In genomic region chr16:23701156-23701555, GRCm38 (mm10) we compare ENCODE assay signal across 20 mouse cellular contexts.
DNase-seq lines count a peak whose midpoint lies in the region; ATAC-seq and TF ChIP-seq lines count a peak whose summit lies in the region.
"Had no signal": no experiment of that assay in that cellular context is flagged by ENCODE, and none has a peak within 500 bp of the region (broad histone marks: within the 10 kb centered on the region; RNA-seq: fewer than 3 reads in every experiment).

No protein-coding gene starts in this region.

- H3K4me2 ChIP-seq in embryonic facial prominence, embryonic 11.5 days (ENCODE audit: low read depth, low read length), result no peak overlapping the region
- H3K4me2 ChIP-seq in midbrain, postnatal 0 days (ENCODE audit: low read depth, low read length, poor library complexity, severe bottlenecking), result no peak overlapping the region
- H3K4me2 ChIP-seq: embryonic facial prominence, embryonic 15.5 days; heart, embryonic 15.5 days had no signal

- H3K27ac ChIP-seq in embryonic facial prominence, embryonic 11.5 days (replicated peaks; ENCODE audit: low read depth, low read length), result no peak overlapping the region
- no peak overlapping the region for H3K27ac ChIP-seq in embryonic facial prominence, embryonic 10.5 days (replicated peaks)
- H3K27ac ChIP-seq in midbrain, postnatal 0 days (ENCODE audit: low read depth, low read length), result no peak overlapping the region
- no peak overlapping the region for H3K27ac ChIP-seq in midbrain, embryonic 10.5 days (replicated peaks)
- H3K27ac ChIP-seq: embryonic facial prominence, embryonic 15.5 days; forebrain, embryonic 10.5 days; heart, adult 2 months; heart, embryonic 15.5 days; hindbrain, embryonic 10.5 days had no signal

- H3K36me3 ChIP-seq in embryonic facial prominence, embryonic 11.5 days (replicated peaks; ENCODE audit: control insufficient read depth, insufficient read depth, low read depth, low read length), result no peaks in the 10 kb centered on the region
- H3K36me3 ChIP-seq in embryonic facial prominence, embryonic 10.5 days (replicated peaks), result no peaks in the 10 kb centered on the region
- no peaks in the 10 kb centered on the region for H3K36me3 ChIP-seq in midbrain, postnatal 0 days (ENCODE audit: insufficient read depth, low read length)
- no peaks in the 10 kb centered on the region for H3K36me3 ChIP-seq in midbrain, embryonic 10.5 days
- H3K36me3 ChIP-seq: embryonic facial prominence, embryonic 15.5 days; forebrain, embryonic 10.5 days; heart, embryonic 15.5 days; hindbrain, embryonic 10.5 days had no signal

- intact Hi-C loops in left cerebral cortex, postnatal 4 days (cut with DNase I), result no loop called here
- intact Hi-C loops in left cerebral cortex, postnatal 14 days (cut with DNase I), result no loop called here

- WGBS in embryonic facial prominence, embryonic 11.5 days, result 61% methylated on average over 1 of the region's 1 CpGs
- WGBS in embryonic facial prominence, embryonic 10.5 days, result 60% methylated on average over 1 of the region's 1 CpGs
- 26% methylated on average over 1 of the region's 1 CpGs for WGBS in midbrain, postnatal 0 days
- WGBS in midbrain, embryonic 10.5 days, result 59% methylated on average over 1 of the region's 1 CpGs

- H3K27me3 ChIP-seq in embryonic facial prominence, embryonic 11.5 days (ENCODE audit: control insufficient read depth, insufficient read depth, low read length), result no peaks in the 10 kb centered on the region
- no peaks in the 10 kb centered on the region for H3K27me3 ChIP-seq in embryonic facial prominence, embryonic 10.5 days (replicated peaks; ENCODE audit: low read depth, poor library complexity, severe bottlenecking)
- no peaks in the 10 kb centered on the region for H3K27me3 ChIP-seq in midbrain, postnatal 0 days (ENCODE audit: insufficient read depth, low read length)
- H3K27me3 ChIP-seq in midbrain, embryonic 10.5 days (ENCODE audit: low read depth, poor library complexity, severe bottlenecking), result no peaks in the 10 kb centered on the region
- H3K27me3 ChIP-seq: embryonic facial prominence, embryonic 15.5 days; heart, embryonic 15.5 days had no signal

- DNase-seq in embryonic facial prominence, embryonic 11.5 days (ENCODE audit: low spot score), result peak; percentile 11
- no peak for DNase-seq in embryonic facial prominence, embryonic 10.5 days (ENCODE audit: low spot score)
- DNase-seq in left cerebral cortex, postnatal 4 days, result peak; percentile 10
- DNase-seq in left cerebral cortex, postnatal 14 days (ENCODE audit: low spot score in 2 of 2), result no peak
- peak; percentile 21 for DNase-seq in midbrain, postnatal 0 days (ENCODE audit: low spot score)
- DNase-seq in midbrain, embryonic 10.5 days (ENCODE audit: low spot score), result no peak
- peak; percentile 70 for DNase-seq in ZHBTc4 (ENCODE audit: low read depth, low spot score)
- no peak for DNase-seq in yolk sac, embryonic 10.5 days (ENCODE audit: low spot score)
- DNase-seq: cerebellum, adult 11 months; gastrocnemius, postnatal 10 days; heart, adult 2 months; layer of hippocampus, adult 9-11 months; thymus, adult 2 months had no signal

- TF ChIP-seq CTCF in midbrain, postnatal 0 days (IDR thresholded peaks at IDR 0.05), result no peak

- no peaks in the 10 kb centered on the region for H3K4me1 ChIP-seq in embryonic facial prominence, embryonic 11.5 days (ENCODE audit: control insufficient read depth, insufficient read depth, low read length)
- no peaks in the 10 kb centered on the region for H3K4me1 ChIP-seq in embryonic facial prominence, embryonic 10.5 days
- H3K4me1 ChIP-seq in midbrain, postnatal 0 days (ENCODE audit: insufficient read depth, low read length), result no peaks in the 10 kb centered on the region
- H3K4me1 ChIP-seq in midbrain, embryonic 10.5 days, result no peaks in the 10 kb centered on the region
- H3K4me1 ChIP-seq: embryonic facial prominence, embryonic 15.5 days; forebrain, embryonic 10.5 days; heart, embryonic 15.5 days; hindbrain, embryonic 10.5 days had no signal

- no peak overlapping the region for H3K4me3 ChIP-seq in embryonic facial prominence, embryonic 11.5 days (ENCODE audit: low read depth, low read length)
- H3K4me3 ChIP-seq in embryonic facial prominence, embryonic 10.5 days, result no peak overlapping the region
- H3K4me3 ChIP-seq in midbrain, postnatal 0 days (ENCODE audit: low read depth, low read length), result no peak overlapping the region
- H3K4me3 ChIP-seq in midbrain, embryonic 10.5 days, result no peak overlapping the region
- H3K4me3 ChIP-seq: embryonic facial prominence, embryonic 15.5 days; forebrain, embryonic 10.5 days; heart, adult 2 months; heart, embryonic 15.5 days; hindbrain, embryonic 10.5 days had no signal

- no peak for ATAC-seq in embryonic facial prominence, embryonic 11.5 days (replicated peaks; ENCODE audit: insufficient number of reproducible peaks, low FRiP score, low TSS enrichment, low read depth)
- no peak for ATAC-seq in midbrain, postnatal 0 days (ENCODE audit: low FRiP score)
- ATAC-seq: inflammation-experienced regulatory T-cells, adult 6 months; lung, postnatal 0 days; Patski had no signal

- no peak overlapping the region for H3K9ac ChIP-seq in embryonic facial prominence, embryonic 11.5 days (replicated peaks; ENCODE audit: low read length)
- no peak overlapping the region for H3K9ac ChIP-seq in midbrain, postnatal 0 days (replicated peaks; ENCODE audit: low read length, poor library complexity, severe bottlenecking)
- H3K9ac ChIP-seq: embryonic facial prominence, embryonic 15.5 days; heart, embryonic 15.5 days had no signal

- no peaks in the 10 kb centered on the region for H3K9me3 ChIP-seq in embryonic facial prominence, embryonic 11.5 days (replicated peaks; ENCODE audit: control insufficient read depth, low read length)
- H3K9me3 ChIP-seq in embryonic facial prominence, embryonic 10.5 days, result no peaks in the 10 kb centered on the region
- H3K9me3 ChIP-seq in midbrain, postnatal 0 days (ENCODE audit: low read length), result no peaks in the 10 kb centered on the region
- H3K9me3 ChIP-seq in midbrain, embryonic 10.5 days (replicated peaks), result no peaks in the 10 kb centered on the region
- H3K9me3 ChIP-seq: embryonic facial prominence, embryonic 15.5 days; forebrain, embryonic 10.5 days; heart, embryonic 15.5 days; hindbrain, embryonic 10.5 days had no signal

Comparison
In these comparisons a context has a peak if more than half of its experiments do, and no peak if none do; other contexts are left out.
1. DNase-seq: peak in embryonic facial prominence, embryonic 11.5 days (single experiment), left cerebral cortex, postnatal 4 days (single experiment), midbrain, postnatal 0 days (single experiment) and ZHBTc4 (single experiment); none in embryonic facial prominence, embryonic 10.5 days (single experiment), left cerebral cortex, postnatal 14 days (0 of 2), midbrain, embryonic 10.5 days (single experiment) and yolk sac, embryonic 10.5 days (single experiment).